ENCODE assay signal across 8 mouse cellular contexts in genomic region chr4:57780833-57781641, GRCm38 (mm10).
A peak's percentile ranks its signal among the peaks of the same experiment; 100 is the strongest.
DNase-seq lines count a peak whose midpoint lies in the region; ATAC-seq and TF ChIP-seq lines count a peak whose summit lies in the region.

No protein-coding gene starts in this region.

- intact Hi-C loops in heart, adult 2 months (cut with DNase I) = loop anchor here (5.0 kb wide), 1 partner anchor 81 kb away; no protein-coding TSS in a partner anchor
- intact Hi-C loops in heart, postnatal 14 days (cut with DNase I) = loop anchor here (5.0 kb wide), 1 partner anchor 81 kb away; no protein-coding TSS in a partner anchor

- WGBS in heart, adult 2 months = 42% methylated on average over 20 of the region's 20 CpGs
- 3% methylated on average over 20 of the region's 20 CpGs for WGBS in forebrain, embryonic 13.5 days
- WGBS in midbrain, embryonic 11.5 days = 1% methylated on average over 20 of the region's 20 CpGs

- ATAC-seq in forebrain, embryonic 13.5 days = peak; percentile 17
- peak; percentile 68 for ATAC-seq in midbrain, embryonic 11.5 days (ENCODE audit: low FRiP score)

- no peak overlapping the region for H3K9ac ChIP-seq in heart, adult 2 months (ENCODE audit: low read depth, low read length)
- no peak overlapping the region for H3K9ac ChIP-seq in forebrain, embryonic 13.5 days
- H3K9ac ChIP-seq in midbrain, embryonic 11.5 days (ENCODE audit: low read length) = no peak overlapping the region; the same call in 1 of the 2 replicates

- no peaks in the 10 kb centered on the region; the same call in 1 of the 2 replicates for H3K79me2 ChIP-seq in heart, adult 2 months (replicated peaks; ENCODE audit: control insufficient read depth, insufficient read depth, low read length)

- peaks cover 12% of the 10 kb centered on the region for H3K4me1 ChIP-seq in heart, adult 2 months (ENCODE audit: control insufficient read depth, insufficient read depth, low read length)
- peaks cover 25% of the 10 kb centered on the region for H3K4me1 ChIP-seq in forebrain, embryonic 13.5 days
- H3K4me1 ChIP-seq in midbrain, embryonic 11.5 days (ENCODE audit: control insufficient read depth, insufficient read depth, low read length) = peaks cover 24% of the 10 kb centered on the region

- no peak overlapping the region for H3K4me3 ChIP-seq in heart, adult 2 months
- H3K4me3 ChIP-seq in forebrain, embryonic 13.5 days = 0 out of 2 replicates have a peak overlapping the region, but pooled peaks have one; percentile 1
- H3K4me3 ChIP-seq in midbrain, embryonic 11.5 days (ENCODE audit: low read depth, low read length) = no peak overlapping the region

- H3K36me3 ChIP-seq in heart, adult 2 months (ENCODE audit: control insufficient read depth, insufficient read depth, low read length) = peaks cover 6% of the 10 kb centered on the region
- no peaks in the 10 kb centered on the region for H3K36me3 ChIP-seq in forebrain, embryonic 13.5 days (ENCODE audit: poor library complexity, severe bottlenecking)
- no peaks in the 10 kb centered on the region for H3K36me3 ChIP-seq in midbrain, embryonic 11.5 days (ENCODE audit: control insufficient read depth, insufficient read depth, low read length)

- no peaks in the 10 kb centered on the region for H3K9me3 ChIP-seq in forebrain, embryonic 13.5 days (replicated peaks)
- H3K9me3 ChIP-seq in midbrain, embryonic 11.5 days (ENCODE audit: control insufficient read depth, low read length) = no peaks in the 10 kb centered on the region

- no peak for TF ChIP-seq POLR2A in heart, adult 2 months (IDR thresholded peaks at IDR 0.05; ENCODE audit: insufficient read depth, low read depth, low read length)

- no peaks in the 10 kb centered on the region for H3K27me3 ChIP-seq in heart, adult 2 months (ENCODE audit: control insufficient read depth, insufficient read depth, low read length)
- H3K27me3 ChIP-seq in forebrain, embryonic 13.5 days = peaks cover 29% of the 10 kb centered on the region
- H3K27me3 ChIP-seq in midbrain, embryonic 11.5 days (ENCODE audit: control insufficient read depth, insufficient read depth, low read length) = peaks cover 6% of the 10 kb centered on the region; the same call in 1 of the 2 replicates

- no peak for TF ChIP-seq CTCF in heart, adult 2 months (IDR thresholded peaks at IDR 0.05)

- DNase-seq in heart, adult 2 months = no peak
- DNase-seq in heart, postnatal 14 days = no peak
- DNase-seq in ES-CJ7 (ENCODE audit: low read depth, low spot score) = peak; percentile 98
- peak; percentile 93 for DNase-seq in midbrain, embryonic 11.5 days (ENCODE audit: low spot score, missing footprints)
- no peak for DNase-seq in frontal cortex, postnatal 36 days (ENCODE audit: low spot score in 2 of 2)
- no peak for DNase-seq in adipocyte (ENCODE audit: low spot score)
- DNase-seq in thymus, postnatal 4 days = no peak

- peak overlapping the region; percentile 38 for H3K27ac ChIP-seq in heart, adult 2 months
- no peak overlapping the region for H3K27ac ChIP-seq in forebrain, embryonic 13.5 days
- no peak overlapping the region for H3K27ac ChIP-seq in midbrain, embryonic 11.5 days (ENCODE audit: low read depth, low read length)

- H3K4me2 ChIP-seq in forebrain, embryonic 13.5 days = peak overlapping the region; percentile 37
- H3K4me2 ChIP-seq in midbrain, embryonic 11.5 days = peak overlapping the region; percentile 30; the same call in 1 of the 2 replicates

- no peak for TF ChIP-seq EP300 in heart, adult 2 months (IDR thresholded peaks at IDR 0.05; ENCODE audit: insufficient read depth, low read depth, low read length)

Comparison
In these comparisons a context has a peak if more than half of its experiments do, and no peak if none do; other contexts are left out.
1. DNase-seq: peak in ES-CJ7 (single experiment) and midbrain, embryonic 11.5 days (single experiment); none in heart, adult 2 months (0 of 2), heart, postnatal 14 days (0 of 2), frontal cortex, postnatal 36 days (0 of 2), adipocyte (single experiment) and thymus, postnatal 4 days (single experiment).